Comparison of ENCODE assay signal across 8 mouse cellular contexts in the genomic region with DNA sequence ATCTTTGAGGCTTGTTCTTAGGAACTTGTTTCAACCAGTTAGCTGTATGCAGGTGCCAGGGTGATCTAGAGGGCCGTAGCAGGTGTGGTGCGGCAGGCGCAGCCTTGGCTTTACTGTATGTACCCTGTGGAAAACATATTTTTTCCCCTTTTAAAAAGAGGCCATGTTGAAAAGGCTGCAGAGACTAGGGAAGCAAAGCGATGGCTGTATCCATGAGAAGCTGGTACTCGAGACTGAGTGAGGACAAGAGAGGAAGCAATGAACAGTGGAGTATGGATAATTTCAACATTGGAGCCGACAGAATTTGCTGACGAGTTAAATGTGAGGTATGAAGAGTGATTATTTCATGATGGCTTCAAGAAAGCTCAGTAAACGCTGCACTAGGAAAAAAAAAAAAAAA. TPM values are rescaled to one million over a fixed set of nuclear protein-coding genes. Genes with fewer than 3 reads are reported as not detected.
DNase-seq lines count a peak whose midpoint lies in the region; ATAC-seq and TF ChIP-seq lines count a peak whose summit lies in the region.

No protein-coding gene starts in this region.

- no peak for ATAC-seq in kidney, postnatal 0 days (replicated peaks; ENCODE audit: low FRiP score, low read depth)
- peak; percentile 14; the same call in 1 of the 2 replicates for ATAC-seq in intestine, embryonic 14.5 days (replicated peaks; ENCODE audit: low FRiP score, low TSS enrichment, low read depth)
- ATAC-seq in midbrain, postnatal 0 days (ENCODE audit: low FRiP score): peak; percentile 31; the same call in 1 of the 2 replicates

- no peaks in the 10 kb centered on the region for H3K27me3 ChIP-seq in kidney, postnatal 0 days (ENCODE audit: insufficient read depth, low read length)
- peaks cover 3% of the 10 kb centered on the region; the same call in 1 of the 2 replicates for H3K27me3 ChIP-seq in forebrain, embryonic 10.5 days (ENCODE audit: poor library complexity, severe bottlenecking)
- no peaks in the 10 kb centered on the region for H3K27me3 ChIP-seq in intestine, embryonic 14.5 days (replicated peaks; ENCODE audit: control insufficient read depth, insufficient read depth, low read length)
- H3K27me3 ChIP-seq in midbrain, postnatal 0 days (ENCODE audit: insufficient read depth, low read length): no peaks in the 10 kb centered on the region

- no peaks in the 10 kb centered on the region for H3K4me1 ChIP-seq in kidney, postnatal 0 days (replicated peaks; ENCODE audit: insufficient read depth, low read length)
- peaks cover 14% of the 10 kb centered on the region for H3K4me1 ChIP-seq in forebrain, embryonic 10.5 days
- H3K4me1 ChIP-seq in intestine, embryonic 14.5 days (replicated peaks; ENCODE audit: control insufficient read depth, insufficient read depth, low read length): no peaks in the 10 kb centered on the region
- no peaks in the 10 kb centered on the region; the same call in 1 of the 2 replicates for H3K4me1 ChIP-seq in midbrain, postnatal 0 days (ENCODE audit: insufficient read depth, low read length)

- WGBS in kidney, postnatal 0 days: 68% methylated on average over 8 of the region's 8 CpGs
- 81% methylated on average over 8 of the region's 8 CpGs for WGBS in forebrain, embryonic 10.5 days
- 60% methylated on average over 8 of the region's 8 CpGs for WGBS in intestine, embryonic 14.5 days
- WGBS in midbrain, postnatal 0 days: 60% methylated on average over 8 of the region's 8 CpGs

- H3K9me3 ChIP-seq in kidney, postnatal 0 days (replicated peaks; ENCODE audit: low read length): no peaks in the 10 kb centered on the region
- no peaks in the 10 kb centered on the region for H3K9me3 ChIP-seq in forebrain, embryonic 10.5 days
- H3K9me3 ChIP-seq in intestine, embryonic 14.5 days (ENCODE audit: control insufficient read depth, low read length): no peaks in the 10 kb centered on the region
- H3K9me3 ChIP-seq in midbrain, postnatal 0 days (ENCODE audit: low read length): no peaks in the 10 kb centered on the region

- H3K4me2 ChIP-seq in kidney, postnatal 0 days (ENCODE audit: low read length): peak overlapping the region; percentile 69; the same call in 1 of the 2 replicates
- peak overlapping the region; percentile 90 for H3K4me2 ChIP-seq in intestine, embryonic 14.5 days (ENCODE audit: low read length)
- peak overlapping the region; percentile 71 for H3K4me2 ChIP-seq in midbrain, postnatal 0 days (ENCODE audit: low read depth, low read length, poor library complexity, severe bottlenecking)

- no peak overlapping the region for H3K9ac ChIP-seq in kidney, postnatal 0 days (ENCODE audit: low read depth, low read length)
- peak overlapping the region; percentile 64; the same call in 1 of the 2 replicates for H3K9ac ChIP-seq in intestine, embryonic 14.5 days (ENCODE audit: low read length)
- peak overlapping the region; percentile 57; the same call in 1 of the 2 replicates for H3K9ac ChIP-seq in midbrain, postnatal 0 days (replicated peaks; ENCODE audit: low read length, poor library complexity, severe bottlenecking)

- no peak for TF ChIP-seq CTCF in kidney, postnatal 0 days (IDR thresholded peaks at IDR 0.05; ENCODE audit: low read depth)
- no peak for TF ChIP-seq CTCF in midbrain, postnatal 0 days (IDR thresholded peaks at IDR 0.05)

- H3K36me3 ChIP-seq in kidney, postnatal 0 days (ENCODE audit: insufficient read depth, low read length): no peaks in the 10 kb centered on the region
- no peaks in the 10 kb centered on the region for H3K36me3 ChIP-seq in forebrain, embryonic 10.5 days (replicated peaks)
- H3K36me3 ChIP-seq in intestine, embryonic 14.5 days (ENCODE audit: control insufficient read depth, insufficient read depth, low read length): no peaks in the 10 kb centered on the region
- H3K36me3 ChIP-seq in midbrain, postnatal 0 days (ENCODE audit: insufficient read depth, low read length): no peaks in the 10 kb centered on the region

- DNase-seq in kidney, postnatal 0 days (ENCODE audit: low spot score): no peak
- no peak for DNase-seq in kidney, postnatal 14 days
- DNase-seq in forebrain, embryonic 10.5 days (ENCODE audit: extremely low spot score, low spot score): no peak
- no peak for DNase-seq in intestine, embryonic 14.5 days (ENCODE audit: low spot score)
- no peak for DNase-seq in midbrain, postnatal 0 days (ENCODE audit: low spot score)
- DNase-seq in right cerebral cortex, postnatal 25 days: no peak
- DNase-seq in layer of hippocampus, postnatal 25 days (ENCODE audit: extremely low spot score in 1 of 2, low spot score in 1 of 2): no peak
- no peak for DNase-seq in c-Kit-positive CD71-positive TER-119-positive erythroid progenitor cells, embryonic 14.5 days (ENCODE audit: low spot score)

- H3K27ac ChIP-seq in kidney, postnatal 0 days: no peak overlapping the region
- H3K27ac ChIP-seq in forebrain, embryonic 10.5 days: peak overlapping the region; percentile 87
- peak overlapping the region; percentile 73; the same call in 1 of the 2 replicates for H3K27ac ChIP-seq in intestine, embryonic 14.5 days (ENCODE audit: low read depth)
- peak overlapping the region; percentile 93 for H3K27ac ChIP-seq in midbrain, postnatal 0 days (ENCODE audit: low read depth, low read length)

- no peak overlapping the region for H3K4me3 ChIP-seq in kidney, postnatal 0 days (replicated peaks; ENCODE audit: low read depth, low read length)
- H3K4me3 ChIP-seq in forebrain, embryonic 10.5 days: peak overlapping the region; percentile 56; the same call in 1 of the 2 replicates
- H3K4me3 ChIP-seq in intestine, embryonic 14.5 days (ENCODE audit: low read depth, low read length): 0 out of 2 replicates have a peak overlapping the region, but pooled peaks have one; percentile 43
- H3K4me3 ChIP-seq in midbrain, postnatal 0 days (ENCODE audit: low read depth, low read length): peak overlapping the region; percentile 40; the same call in 1 of the 2 replicates

RNA-seq across cellular contexts. Expression of a gene that starts 0.4 kb away (rescaled TPM):
- polyA plus RNA-seq in kidney, postnatal 0 days (2015; fragmentation: Nextera tagmentation; extraction: Ambion mirVana): 0.14 TPM in 1 of 2 replicates, not detected in the other
- polyA plus RNA-seq in forebrain, embryonic 10.5 days (2016; fragmentation: Nextera tagmentation; extraction: Ambion mirVana): not detected in 2 replicates
- polyA plus RNA-seq in intestine, embryonic 14.5 days (2014; fragmentation: Nextera tagmentation; extraction: Ambion mirVana): not detected in 2 replicates
- not detected in 2 replicates for total RNA-seq in midbrain, postnatal 0 days (2014; rRNA removed)
- polyA plus RNA-seq in midbrain, postnatal 0 days (2015; fragmentation: Nextera tagmentation; extraction: Ambion mirVana): 0.28 and 0.32 TPM in 2 replicates
- under 1 TPM; 0.81 to 0.99 TPM for total RNA-seq in layer of hippocampus, postnatal 25 days (2021)
